Mouse (Mus musculus): Measurements from ENCODE around the gene Amh.

Gene Amh

GRCm38 (mm10) chr10:80804916-80805315, at the start of gene Amh:
Gene Amh, plus strand, starts transcription at chr10:80805243.
- DNase-seq (ENCODE audit: low spot score): peak; percentile 54

GRCm38 (mm10) chr10:80755291-80756015, 49.6 kb upstream of the Amh start:
- DNase-seq (ENCODE audit: low spot score): no peak

- no peak for DNase-seq (ENCODE audit: low spot score)
These were observed 48.9 kb upstream of the Amh start for GRCm38 (mm10) chr10:80756099-80756498.

GRCm38 (mm10) chr10:80756509-80756908, 48.5 kb upstream of the Amh start:
- no peak for DNase-seq (ENCODE audit: low spot score)

GRCm38 (mm10) chr10:80756967-80757366, 48.1 kb upstream of the Amh start:
- no peak for DNase-seq (ENCODE audit: low spot score)

- DNase-seq (ENCODE audit: low spot score): peak; percentile 75
These were observed 47.3 kb upstream of the Amh start for GRCm38 (mm10) chr10:80757717-80758116.

- DNase-seq (ENCODE audit: low spot score): no peak
These were observed 46.4 kb upstream of the Amh start for GRCm38 (mm10) chr10:80758651-80759050.

- no peak for DNase-seq (ENCODE audit: low spot score)
These were observed 44.2 kb upstream of the Amh start for GRCm38 (mm10) chr10:80760596-80761524.

- no peak for DNase-seq (ENCODE audit: low spot score)
These were observed 43.2 kb upstream of the Amh start for GRCm38 (mm10) chr10:80761821-80762220.

- DNase-seq (ENCODE audit: low spot score): no peak
These were observed 41.5 kb upstream of the Amh start for GRCm38 (mm10) chr10:80763502-80763901.

- no peak for DNase-seq (ENCODE audit: low spot score)
These were observed 39.3 kb upstream of the Amh start for GRCm38 (mm10) chr10:80765746-80766145.

- DNase-seq (ENCODE audit: low spot score): no peak
These were observed 38.8 kb upstream of the Amh start for GRCm38 (mm10) chr10:80766161-80766815.

GRCm38 (mm10) chr10:80768365-80768764, 36.7 kb upstream of the Amh start:
- no peak for DNase-seq (ENCODE audit: low spot score)

- DNase-seq (ENCODE audit: low spot score): no peak
These were observed 31.2 kb upstream of the Amh start for GRCm38 (mm10) chr10:80773816-80774215.

- peak; percentile 67 for DNase-seq (ENCODE audit: low spot score)
These were observed 30.5 kb upstream of the Amh start for GRCm38 (mm10) chr10:80774549-80774948.

- DNase-seq (ENCODE audit: low spot score): no peak
These were observed 30.1 kb upstream of the Amh start for GRCm38 (mm10) chr10:80774981-80775380.

GRCm38 (mm10) chr10:80775731-80776130, 29.3 kb upstream of the Amh start:
- DNase-seq (ENCODE audit: low spot score): no peak

GRCm38 (mm10) chr10:80776358-80776869, 28.6 kb upstream of the Amh start:
- no peak for DNase-seq (ENCODE audit: low spot score)

GRCm38 (mm10) chr10:80777123-80777522, 27.9 kb upstream of the Amh start:
- no peak for DNase-seq (ENCODE audit: low spot score)

- DNase-seq (ENCODE audit: low spot score): no peak
These were observed 25.5 kb upstream of the Amh start for GRCm38 (mm10) chr10:80779565-80779964.

- no peak for DNase-seq (ENCODE audit: low spot score)
These were observed 20.7 kb upstream of the Amh start for GRCm38 (mm10) chr10:80784302-80784701.

- DNase-seq (ENCODE audit: low spot score): no peak
These were observed 20.2 kb upstream of the Amh start for GRCm38 (mm10) chr10:80784871-80785270.
